Comparison of ENCODE assay signal across 8 mouse cellular contexts in genomic region chr11:44211871-44212441, GRCm38 (mm10).
DNase-seq lines count a peak whose midpoint lies in the region; ATAC-seq lines count a peak whose summit lies in the region.

No protein-coding gene starts in this region.

- no peak overlapping the region for H3K4me2 ChIP-seq in heart, embryonic 12.5 days

- intact Hi-C loops in heart, postnatal 36 days (cut with DNase I), result loop anchor here (5.0 kb wide), 3 partner anchors 375 to 445 kb away; no protein-coding TSS in a partner anchor

- H3K9ac ChIP-seq in heart, embryonic 12.5 days, result no peak overlapping the region

- H3K27me3 ChIP-seq in heart, embryonic 12.5 days (replicated peaks), result no peaks in the 10 kb centered on the region

- no peak for ATAC-seq in heart, embryonic 12.5 days (ENCODE audit: insufficient number of reproducible peaks, low FRiP score)

- no peaks in the 10 kb centered on the region for H3K36me3 ChIP-seq in heart, embryonic 12.5 days

- H3K27ac ChIP-seq in heart, embryonic 12.5 days (ENCODE audit: poor library complexity, severe bottlenecking), result no peak overlapping the region

- WGBS in heart, embryonic 12.5 days, result 53% methylated on average over 9 of the region's 9 CpGs

- no peak overlapping the region for H3K4me3 ChIP-seq in heart, embryonic 12.5 days

- H3K9me3 ChIP-seq in heart, embryonic 12.5 days (replicated peaks), result no peaks in the 10 kb centered on the region

- peak; percentile 88 for DNase-seq in heart, adult 11 months
- peak; percentile 40 for DNase-seq in WW6 (ENCODE audit: low read depth, low spot score)
- peak; percentile 61 for DNase-seq in embryo, embryonic 11 days
- peak; percentile 36 to 46 for DNase-seq in heart, postnatal 36 days
- peak; percentile 27 to 31 for DNase-seq in layer of hippocampus, postnatal 14 days (ENCODE audit: low spot score in 2 of 2)
- peak; percentile 54 for DNase-seq in mesoderm, embryonic 11.5 days (ENCODE audit: low read depth, low spot score)
- DNase-seq in testis, postnatal 14 days (ENCODE audit: low spot score), result peak; percentile 46

- no peaks in the 10 kb centered on the region for H3K4me1 ChIP-seq in heart, embryonic 12.5 days (replicated peaks)

Comparison
In these comparisons a context has a peak if more than half of its experiments do, and no peak if none do; other contexts are left out.
1. DNase-seq: peak in every context shown above with its lines; median percentile 88 in heart, adult 11 months; 61 in embryo, embryonic 11 days; 54 in mesoderm, embryonic 11.5 days; 46 in testis, postnatal 14 days; 41 in heart, postnatal 36 days; 40 in WW6; 29 in layer of hippocampus, postnatal 14 days.